30 mouse cellular contexts compared by ENCODE assay signal in genomic region chr1:75232489-75232888, GRCm38 (mm10). TPM values are rescaled to one million over a fixed set of nuclear protein-coding genes. Genes with fewer than 3 reads are reported as not detected.
DNase-seq lines count a peak whose midpoint lies in the region; ATAC-seq and TF ChIP-seq lines count a peak whose summit lies in the region.
"Not testable (repeated sequence)": the region's sequence is repeated elsewhere in the genome, so short reads cannot be mapped to it uniquely, and the experiment has no call there.
"Had no signal": no experiment of that assay in that cellular context is flagged by ENCODE, and none has a peak within 500 bp of the region (broad histone marks: within the 10 kb centered on the region; RNA-seq: fewer than 3 reads in every experiment).

No protein-coding gene starts in this region.

- H3K4me3 ChIP-seq in E14TG2a.4 (replicated peaks; ENCODE audit: low read length); gastrocnemius, adult 2 months; intestine, postnatal 0 days (ENCODE audit: low read depth, low read length); layer of hippocampus, adult 2 months; liver, embryonic 14.5 days (ENCODE audit: insufficient read depth in 1 of 2, low read depth in 2 of 2, low read length in 2 of 2): not testable (repeated sequence)
- H3K4me3 ChIP-seq in testis, adult 2 months (ENCODE audit: control insufficient read depth, low read depth, low read length): peak overlapping the region; percentile 14; the same call in 1 of the 2 replicates

- not testable (repeated sequence) for H3K27ac ChIP-seq in gastrocnemius, adult 2 months; intestine, postnatal 0 days (ENCODE audit: low read depth, low read length); layer of hippocampus, adult 2 months; liver, embryonic 14.5 days; testis, adult 2 months (ENCODE audit: control insufficient read depth, insufficient read depth, low read depth, low read length)

- not testable (repeated sequence) for H3K9me3 ChIP-seq in E14TG2a.4 (ENCODE audit: low read length); intestine, postnatal 0 days (ENCODE audit: control insufficient read depth); liver, embryonic 14.5 days (ENCODE audit: control insufficient read depth, low read length)

- intact Hi-C loops in gastrocnemius, adult 2 months (cut with DNase I): not testable (repeated sequence)

- peaks cover 20% of the 10 kb centered on the region for H3K36me3 ChIP-seq in E14TG2a.4 (ENCODE audit: insufficient read depth, low read length)
- not testable (repeated sequence) for H3K36me3 ChIP-seq in intestine, postnatal 0 days (ENCODE audit: control insufficient read depth, insufficient read depth); liver, embryonic 14.5 days (replicated peaks; ENCODE audit: control insufficient read depth, insufficient read depth, low read depth); testis, adult 2 months (ENCODE audit: control insufficient read depth, insufficient read depth, low read length)

- H3K4me2 ChIP-seq in intestine, postnatal 0 days (replicated peaks; ENCODE audit: low read depth); liver, embryonic 14.5 days (ENCODE audit: low read depth): not testable (repeated sequence)

- H3K9ac ChIP-seq in intestine, postnatal 0 days (ENCODE audit: low read depth, low read length); liver, embryonic 14.5 days (replicated peaks): not testable (repeated sequence)

- H3K4me1 ChIP-seq in E14TG2a.4 (replicated peaks; ENCODE audit: low read depth, low read length): peaks cover 73% of the 10 kb centered on the region
- not testable (repeated sequence) for H3K4me1 ChIP-seq in intestine, postnatal 0 days (replicated peaks; ENCODE audit: control insufficient read depth, insufficient read depth, low read length); testis, adult 2 months (ENCODE audit: control insufficient read depth, insufficient read depth, low read length)
- peaks cover 42 to 61% of the 10 kb centered on the region in 2 experiments for H3K4me1 ChIP-seq in liver, embryonic 14.5 days (replicated peaks; ENCODE audit: control insufficient read depth in 2 of 2, insufficient read depth in 2 of 2, low read length in 1 of 2)

- not testable (repeated sequence) for DNase-seq in gastrocnemius, adult 2 months; layer of hippocampus, adult 2 months (ENCODE audit: low spot score in 2 of 2); liver, embryonic 14.5 days (ENCODE audit: low read depth in 3 of 3, low spot score in 3 of 3)

- not testable (repeated sequence) for TF ChIP-seq EP300 in liver, embryonic 14.5 days (IDR thresholded peaks at IDR 0.05; ENCODE audit: low read depth)

- TF ChIP-seq POLR2A in testis, adult 2 months (IDR thresholded peaks at IDR 0.05; ENCODE audit: control insufficient read depth, low read depth, low read length): not testable (repeated sequence)

- 64% methylated on average over 4 of the region's 4 CpGs for WGBS in intestine, postnatal 0 days
- 59% methylated on average over 4 of the region's 4 CpGs for WGBS in liver, embryonic 14.5 days (ENCODE audit: insufficient replicate concordance)

- not testable (repeated sequence) for H3K27me3 ChIP-seq in E14TG2a.4 (ENCODE audit: insufficient read depth, low read length); intestine, postnatal 0 days (replicated peaks; ENCODE audit: control insufficient read depth, insufficient read depth, low read length); liver, embryonic 14.5 days (ENCODE audit: control insufficient read depth, insufficient read depth, low read length); testis, adult 2 months (ENCODE audit: control insufficient read depth, insufficient read depth, low read length)

- peak; percentile 14; the same call in 1 of the 2 replicates for TF ChIP-seq CTCF in E14TG2a.4 (conservative IDR thresholded peaks at IDR 0.05; ENCODE audit: low read length)
- peak; percentile 24; the same call in 1 of the 2 replicates for TF ChIP-seq CTCF in gastrocnemius, adult 2 months (IDR thresholded peaks at IDR 0.05)
- peak; percentile 37 for TF ChIP-seq CTCF in intestine, postnatal 0 days (IDR thresholded peaks at IDR 0.05; ENCODE audit: low read depth)
- TF ChIP-seq CTCF in layer of hippocampus, adult 2 months (conservative IDR thresholded peaks at IDR 0.05): peak; percentile 57
- TF ChIP-seq CTCF in liver, embryonic 14.5 days (IDR thresholded peaks at IDR 0.05; ENCODE audit: low read depth): peak; percentile 62
- not testable (repeated sequence) for TF ChIP-seq CTCF in testis, adult 2 months (IDR thresholded peaks at IDR 0.05; ENCODE audit: control insufficient read depth, insufficient read depth, insufficient replicate concordance, low read depth, low read length)

- ATAC-seq in intestine, postnatal 0 days; liver, embryonic 14.5 days (ENCODE audit: insufficient read depth): not testable (repeated sequence)

RNA-seq across cellular contexts. Expression of gene A630095N17Rik, which starts 0.6 kb away (rescaled TPM):
- total RNA-seq in gastrocnemius, adult 2 months (2021): not detected
- polyA plus RNA-seq in intestine, postnatal 0 days (2015; fragmentation: Nextera tagmentation; extraction: Ambion mirVana): not detected in 2 replicates
- not detected for total RNA-seq in layer of hippocampus, adult 2 months (2021)
- not detected in 2 replicates for polyA plus RNA-seq in liver, embryonic 14.5 days (2012; rRNA removed)
- 0.22 TPM in 1 of 2 replicates, not detected in the other for polyA plus RNA-seq in liver, embryonic 14.5 days (2014; fragmentation: Nextera tagmentation; extraction: Ambion mirVana)
- 10.2 and 12.7 TPM in 2 replicates for polyA plus RNA-seq in testis, adult 2 months (2012; rRNA removed)
- total RNA-seq: adrenal gland, adult 2 months; adrenal gland, postnatal 14 days; adrenal gland, postnatal 4 days; common myeloid progenitor, adult 5-6 weeks; forebrain, postnatal 0 days; G1E; gastrocnemius, adult 8-10 months; gastrocnemius, postnatal 25 days; heart, adult 18-20 months; heart, postnatal 14 days; heart, postnatal 4 days had no signal
- polyA plus RNA-seq: adrenal gland, adult 2 months; C2C12; CD4-positive, CD25-positive, alpha-beta regulatory T cell, adult 4 months; cerebellum, adult 2 months; embryonic facial prominence, embryonic 12.5 days; embryonic facial prominence, embryonic 15.5 days; forebrain, embryonic 11.5 days; forebrain, embryonic 14.5 days; frontal cortex, adult 2 months; G1E; gonadal fat pad, adult 2 months; heart, embryonic 10.5 days; heart, embryonic 13.5 days; hindbrain, embryonic 11.5 days; hindbrain, embryonic 14.5 days had no signal

RNA-seq across cellular contexts. Expression of gene Dnajb2, which starts 3.7 kb away (rescaled TPM):
- total RNA-seq in gastrocnemius, adult 2 months (2021): 10 to 100 TPM; 83.2 to 88.9 TPM
- polyA plus RNA-seq in intestine, postnatal 0 days (2015; fragmentation: Nextera tagmentation; extraction: Ambion mirVana): 10.9 and 11.4 TPM in 2 replicates
- 10 to 100 TPM; 69.6 to 82.8 TPM for total RNA-seq in layer of hippocampus, adult 2 months (2021)
- polyA plus RNA-seq in liver, embryonic 14.5 days (2012; rRNA removed): 17.6 and 21.1 TPM in 2 replicates
- 11.1 and 12.5 TPM in 2 replicates for polyA plus RNA-seq in liver, embryonic 14.5 days (2014; fragmentation: Nextera tagmentation; extraction: Ambion mirVana)
- 298 and 299 TPM in 2 replicates for polyA plus RNA-seq in testis, adult 2 months (2012; rRNA removed)

RNA-seq across cellular contexts. Expression of gene Tuba4a, which starts 12.8 kb away (rescaled TPM):
- total RNA-seq in gastrocnemius, adult 2 months (2021): 1,000 to 10,000 TPM; 1,043 to 1,330 TPM
- polyA plus RNA-seq in intestine, postnatal 0 days (2015; fragmentation: Nextera tagmentation; extraction: Ambion mirVana): 113 and 119 TPM in 2 replicates
- total RNA-seq in layer of hippocampus, adult 2 months (2021): 100 to 1,000 TPM; 533 to 543 TPM
- polyA plus RNA-seq in liver, embryonic 14.5 days (2012; rRNA removed): 155 and 168 TPM in 2 replicates
- 346 and 362 TPM in 2 replicates for polyA plus RNA-seq in liver, embryonic 14.5 days (2014; fragmentation: Nextera tagmentation; extraction: Ambion mirVana)
- 163 and 204 TPM in 2 replicates for polyA plus RNA-seq in testis, adult 2 months (2012; rRNA removed)

RNA-seq across cellular contexts. Expression of gene Stk16, which starts 21.9 kb away (rescaled TPM):
- 10 to 100 TPM; 18.8 to 20.2 TPM for total RNA-seq in gastrocnemius, adult 2 months (2021)
- 50.5 and 54.4 TPM in 2 replicates for polyA plus RNA-seq in intestine, postnatal 0 days (2015; fragmentation: Nextera tagmentation; extraction: Ambion mirVana)
- total RNA-seq in layer of hippocampus, adult 2 months (2021): 10 to 100 TPM; 88.6 to 93.7 TPM
- polyA plus RNA-seq in liver, embryonic 14.5 days (2012; rRNA removed): 76.3 and 93.3 TPM in 2 replicates
- polyA plus RNA-seq in liver, embryonic 14.5 days (2014; fragmentation: Nextera tagmentation; extraction: Ambion mirVana): 61.8 and 66.1 TPM in 2 replicates
- polyA plus RNA-seq in testis, adult 2 months (2012; rRNA removed): 205 and 207 TPM in 2 replicates

RNA-seq across cellular contexts. Expression of gene Glb1l, which starts 21.9 kb away (rescaled TPM):
- total RNA-seq in gastrocnemius, adult 2 months (2021): 1 to 10 TPM; 1.0 to 1.5 TPM
- polyA plus RNA-seq in intestine, postnatal 0 days (2015; fragmentation: Nextera tagmentation; extraction: Ambion mirVana): 3.6 and 3.7 TPM in 2 replicates
- 10 to 100 TPM; 16.9 to 17.7 TPM for total RNA-seq in layer of hippocampus, adult 2 months (2021)
- 4.0 and 4.9 TPM in 2 replicates for polyA plus RNA-seq in liver, embryonic 14.5 days (2012; rRNA removed)
- polyA plus RNA-seq in liver, embryonic 14.5 days (2014; fragmentation: Nextera tagmentation; extraction: Ambion mirVana): 3.2 and 4.3 TPM in 2 replicates
- 117 and 129 TPM in 2 replicates for polyA plus RNA-seq in testis, adult 2 months (2012; rRNA removed)

Comparison
In these comparisons a context has a peak if more than half of its experiments do, and no peak if none do; other contexts are left out.
1. RNA of gene Dnajb2, which starts 3.7 kb away (polyA plus RNA-seq): 298 to 299 TPM in testis, adult 2 months; 11.1 to 21.1 TPM in liver, embryonic 14.5 days and 10.9 to 11.4 TPM in intestine, postnatal 0 days; every median in the first group is over 10 times any median in the second.